ENCODE assay signal across 22 mouse cellular contexts in the genomic region with DNA sequence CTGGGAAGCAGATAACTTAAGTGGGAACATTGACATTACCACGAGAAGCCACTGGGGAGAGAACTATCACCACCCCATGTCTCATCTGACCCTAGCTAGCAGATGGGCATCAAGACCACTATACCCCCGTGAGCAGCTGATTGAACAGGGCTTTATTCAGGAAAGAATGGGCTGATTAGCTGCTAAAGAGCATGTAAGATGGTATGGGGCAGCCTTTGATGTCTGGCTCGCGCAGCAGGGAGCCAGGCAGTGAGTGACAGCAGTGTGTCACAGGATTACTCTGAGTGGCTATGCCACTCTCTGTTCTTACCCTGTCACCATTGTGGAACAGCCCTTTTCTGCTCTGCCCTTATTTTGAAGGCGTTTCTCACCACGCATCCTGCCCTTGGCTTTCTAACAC. TPM values are rescaled to one million over a fixed set of nuclear protein-coding genes. Genes with fewer than 3 reads are reported as not detected.
"Had no signal": no experiment of that assay in that cellular context is flagged by ENCODE, and none has a peak within 500 bp of the region (broad histone marks: within the 10 kb centered on the region; RNA-seq: fewer than 3 reads in every experiment).

No protein-coding gene starts in this region.

- H3K27me3 ChIP-seq: kidney, embryonic 15.5 days; liver, embryonic 13.5 days; stomach, embryonic 15.5 days had no signal

- H3K27ac ChIP-seq: kidney, embryonic 15.5 days; left cerebral cortex, adult 2 months; liver, embryonic 13.5 days; macrophage; stomach, embryonic 15.5 days had no signal

- H3K9me3 ChIP-seq: kidney, embryonic 15.5 days; liver, embryonic 13.5 days; stomach, embryonic 15.5 days had no signal

- H3K4me1 ChIP-seq: kidney, embryonic 15.5 days; stomach, embryonic 15.5 days had no signal

- H3K4me2 ChIP-seq: kidney, embryonic 15.5 days; liver, embryonic 13.5 days; stomach, embryonic 15.5 days had no signal

- H3K4me3 ChIP-seq: kidney, embryonic 15.5 days; left cerebral cortex, adult 2 months; liver, embryonic 13.5 days; stomach, embryonic 15.5 days had no signal

- H3K9ac ChIP-seq: kidney, embryonic 15.5 days; liver, embryonic 13.5 days; stomach, embryonic 15.5 days had no signal

- DNase-seq: kidney, adult 11 months; kidney, postnatal 10 days; layer of hippocampus, postnatal 36 days; liver, embryonic 13.5 days; lung, adult 2 months; right cerebral cortex, postnatal 25 days; spleen, adult 18-20 months; thymus, postnatal 36 days had no signal

- H3K36me3 ChIP-seq: stomach, embryonic 15.5 days had no signal

RNA-seq across cellular contexts. Expression of gene Barhl1, which starts 22.9 kb away (rescaled TPM):
- total RNA-seq: layer of hippocampus, adult 8-10 months; layer of hippocampus, postnatal 36 days; left cerebral cortex, adult 2 months; left cerebral cortex, postnatal 10 days; left cerebral cortex, postnatal 36 days; liver, adult 2 months; megakaryocyte, adult 5-6 weeks had no signal
- polyA plus RNA-seq: kidney, embryonic 15.5 days; limb, embryonic 11.5 days; liver, embryonic 13.5 days; liver, embryonic 16.5 days; lung, embryonic 16.5 days; macrophage; thymus, postnatal 0 days; urinary bladder, adult 2 months had no signal
